Comparison of ENCODE assay signal across 8 mouse cellular contexts in genomic region chr13:99859082-99859481, GRCm38 (mm10). TPM values are rescaled to one million over a fixed set of nuclear protein-coding genes. Genes with fewer than 3 reads are reported as not detected.
DNase-seq lines count a peak whose midpoint lies in the region; ATAC-seq and TF ChIP-seq lines count a peak whose summit lies in the region.

No protein-coding gene starts in this region.

- H3ac ChIP-seq in C2C12 (ENCODE audit: control insufficient read depth, insufficient read length, low read depth), result no peak overlapping the region

- H3K27ac ChIP-seq in heart, adult 2 months, result no peak overlapping the region
- H3K27ac ChIP-seq in forebrain, embryonic 16.5 days (ENCODE audit: low read length), result no peak overlapping the region
- H3K27ac ChIP-seq in limb, embryonic 14.5 days (replicated peaks; ENCODE audit: low read depth, low read length), result no peak overlapping the region

- H3K4me2 ChIP-seq in forebrain, embryonic 16.5 days (ENCODE audit: low read length), result no peak overlapping the region
- H3K4me2 ChIP-seq in limb, embryonic 14.5 days (replicated peaks; ENCODE audit: low read depth, low read length, severe bottlenecking), result no peak overlapping the region

- no peaks in the 10 kb centered on the region for H3K27me3 ChIP-seq in heart, adult 2 months (ENCODE audit: control insufficient read depth, insufficient read depth, low read length)
- no peaks in the 10 kb centered on the region for H3K27me3 ChIP-seq in C2C12 (ENCODE audit: control insufficient read depth, insufficient read depth, insufficient read length)
- H3K27me3 ChIP-seq in forebrain, embryonic 16.5 days (replicated peaks; ENCODE audit: control insufficient read depth, insufficient read depth, low read length), result no peaks in the 10 kb centered on the region
- H3K27me3 ChIP-seq in limb, embryonic 14.5 days (ENCODE audit: control insufficient read depth, insufficient read depth, low read length), result no peaks in the 10 kb centered on the region

- TF ChIP-seq CTCF in heart, adult 2 months (IDR thresholded peaks at IDR 0.05), result peak; percentile 66
- TF ChIP-seq CTCF in C2C12 (IDR thresholded peaks at IDR 0.05; ENCODE audit: control insufficient read depth, insufficient read depth, insufficient read length), result peak; percentile 64

- 6% methylated on average over 1 of the region's 1 CpGs for WGBS in heart, adult 2 months
- 4% methylated on average over 1 of the region's 1 CpGs for WGBS in forebrain, embryonic 16.5 days
- WGBS in limb, embryonic 14.5 days, result 6% methylated on average over 1 of the region's 1 CpGs

- H3K9ac ChIP-seq in heart, adult 2 months (ENCODE audit: low read depth, low read length), result no peak overlapping the region
- no peak overlapping the region for H3K9ac ChIP-seq in forebrain, embryonic 16.5 days (replicated peaks; ENCODE audit: low read depth, low read length)
- no peak overlapping the region for H3K9ac ChIP-seq in limb, embryonic 14.5 days (ENCODE audit: low read depth, low read length, severe bottlenecking)

- H3K9me3 ChIP-seq in forebrain, embryonic 16.5 days (ENCODE audit: control insufficient read depth, low read length), result no peaks in the 10 kb centered on the region
- H3K9me3 ChIP-seq in limb, embryonic 14.5 days (ENCODE audit: control insufficient read depth, low read length), result no peaks in the 10 kb centered on the region

- peak in 1 of 2 experiments; percentile 53 for DNase-seq in heart, adult 2 months
- no peak for DNase-seq in heart, postnatal 25 days (ENCODE audit: low spot score)
- DNase-seq in adipocyte (ENCODE audit: low spot score), result peak; percentile 57
- peak; percentile 65 for DNase-seq in limb, embryonic 14.5 days (ENCODE audit: low spot score)
- DNase-seq in retina, embryonic 14.5 days (ENCODE audit: low spot score), result peak; percentile 84
- no peak for DNase-seq in ovary, postnatal 10 days (ENCODE audit: low spot score)

- H3K4me1 ChIP-seq in heart, adult 2 months (ENCODE audit: control insufficient read depth, insufficient read depth, low read length), result peaks cover 2% of the 10 kb centered on the region
- H3K4me1 ChIP-seq in forebrain, embryonic 16.5 days (replicated peaks; ENCODE audit: control insufficient read depth, insufficient read depth, low read length), result no peaks in the 10 kb centered on the region
- H3K4me1 ChIP-seq in limb, embryonic 14.5 days (ENCODE audit: control insufficient read depth, insufficient read depth, low read length), result no peaks in the 10 kb centered on the region

- H3K36me3 ChIP-seq in heart, adult 2 months (ENCODE audit: control insufficient read depth, insufficient read depth, low read length), result peaks cover 5% of the 10 kb centered on the region
- no peaks in the 10 kb centered on the region for H3K36me3 ChIP-seq in C2C12 (ENCODE audit: control insufficient read depth, insufficient read depth)
- H3K36me3 ChIP-seq in forebrain, embryonic 16.5 days (ENCODE audit: control insufficient read depth, insufficient read depth), result no peaks in the 10 kb centered on the region
- H3K36me3 ChIP-seq in limb, embryonic 14.5 days (ENCODE audit: control insufficient read depth, insufficient read depth, low read length), result no peaks in the 10 kb centered on the region

- no peaks in the 10 kb centered on the region for H3K79me2 ChIP-seq in heart, adult 2 months (replicated peaks; ENCODE audit: control insufficient read depth, insufficient read depth, low read length)
- no peaks in the 10 kb centered on the region for H3K79me2 ChIP-seq in C2C12 (ENCODE audit: control insufficient read depth, insufficient read depth)

- H3K4me3 ChIP-seq in heart, adult 2 months, result no peak overlapping the region
- H3K4me3 ChIP-seq in C2C12 (ENCODE audit: insufficient read depth, poor library complexity, severe bottlenecking), result no peak overlapping the region
- no peak overlapping the region for H3K4me3 ChIP-seq in forebrain, embryonic 16.5 days (replicated peaks; ENCODE audit: low read length)
- no peak overlapping the region for H3K4me3 ChIP-seq in limb, embryonic 14.5 days (replicated peaks; ENCODE audit: low read length)

- H3K79me3 ChIP-seq in C2C12 (ENCODE audit: low read depth), result no peaks in the 10 kb centered on the region

- peak; percentile 52; the same call in 1 of the 2 replicates for ATAC-seq in forebrain, embryonic 16.5 days
- ATAC-seq in limb, embryonic 14.5 days (ENCODE audit: low FRiP score, low read depth), result no peak

- intact Hi-C loops in heart, adult 2 months (cut with DNase I), result loop anchor here (2.0 kb wide), 1 partner anchor 96 kb away; no protein-coding TSS in a partner anchor
- intact Hi-C loops in heart, postnatal 25 days (cut with DNase I), result loop anchor here (2.0 kb wide), 1 partner anchor 96 kb away; no protein-coding TSS in a partner anchor

- 0 out of 2 replicates have a peak, but pooled peaks have one; percentile 22 for TF ChIP-seq EP300 in heart, adult 2 months (IDR thresholded peaks at IDR 0.05; ENCODE audit: insufficient read depth, low read depth, low read length)

- no peak for TF ChIP-seq POLR2A in heart, adult 2 months (IDR thresholded peaks at IDR 0.05; ENCODE audit: insufficient read depth, low read depth, low read length)
- TF ChIP-seq POLR2A in limb, embryonic 14.5 days (IDR thresholded peaks at IDR 0.05; ENCODE audit: borderline replicate concordance, extremely low read depth, insufficient read depth, insufficient read length), result no peak

TF ChIP-seq in C2C12, 6 proteins besides CTCF, POLR2A, EP300 and RAD21:
- no peak for TF ChIP-seq USF1 (IDR thresholded peaks at IDR 0.05; ENCODE audit: low read depth)
- TF ChIP-seq MAX (IDR thresholded peaks at IDR 0.05), result no peak

RNA-seq across cellular contexts. Expression of gene Cartpt, which starts 41.8 kb away (rescaled TPM):
- under 1 TPM; 0.26 to 0.41 TPM for total RNA-seq in heart, adult 2 months (2021)
- polyA plus RNA-seq in heart, adult 2 months (2012; rRNA removed), result 0.25 and 0.79 TPM in 2 replicates
- total RNA-seq in heart, postnatal 25 days (2021), result not detected
- polyA plus RNA-seq in C2C12 (2012; fragmentation: generic; extraction: Trizol), result not detected
- polyA plus RNA-seq in forebrain, embryonic 16.5 days (2015; fragmentation: Nextera tagmentation; extraction: Ambion mirVana), result 0.68 and 2.4 TPM in 2 replicates
- 0.15 TPM in 1 of 2 replicates, not detected in the other for polyA plus RNA-seq in limb, embryonic 14.5 days (2012; rRNA removed)
- polyA plus RNA-seq in limb, embryonic 14.5 days (2014; fragmentation: Nextera tagmentation; extraction: Ambion mirVana), result 0.22 and 0.50 TPM in 2 replicates

Comparison
In these comparisons a context has a peak if more than half of its experiments do, and no peak if none do; other contexts are left out.
1. DNase-seq: peak in adipocyte (single experiment), limb, embryonic 14.5 days (single experiment) and retina, embryonic 14.5 days (single experiment); none in heart, postnatal 25 days (single experiment) and ovary, postnatal 10 days (single experiment).